Mouse (Mus musculus) mature B cell (primary cell): ENCODE data around the gene Lsm14a.

ENCODE experiments used
- in situ Hi-C: fragments of 300-500 bp; cut with MboI; formaldehyde crosslinking; loops from 2 replicates; pipeline ENCODE4 v1.14.3; 2019

The Lsm14a gene

DNA sequence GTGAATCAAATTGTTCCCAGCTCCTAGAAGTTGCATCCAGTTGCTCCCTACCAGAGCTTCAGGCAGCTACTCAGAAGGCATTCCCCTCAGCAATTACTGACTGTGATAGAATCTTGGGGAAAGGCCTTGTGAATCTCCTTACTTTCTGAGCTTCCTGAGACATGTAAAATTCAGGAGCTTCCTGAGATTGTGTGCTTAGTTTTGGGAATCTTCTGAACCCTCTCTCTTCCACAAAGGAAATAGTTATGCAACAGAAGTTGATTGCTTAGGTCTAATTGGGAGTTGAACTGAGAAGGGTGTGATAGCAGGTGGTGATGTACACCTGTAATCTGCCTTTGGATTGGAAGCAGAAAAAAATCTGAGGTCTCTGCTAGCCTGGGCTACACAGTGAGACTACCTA is at the start of gene Lsm14a:
Lsm14a (minus strand) TSS at position 101 of the 400 bp plus-strand sequence.
- in situ Hi-C loops = no loop called here

DNA sequence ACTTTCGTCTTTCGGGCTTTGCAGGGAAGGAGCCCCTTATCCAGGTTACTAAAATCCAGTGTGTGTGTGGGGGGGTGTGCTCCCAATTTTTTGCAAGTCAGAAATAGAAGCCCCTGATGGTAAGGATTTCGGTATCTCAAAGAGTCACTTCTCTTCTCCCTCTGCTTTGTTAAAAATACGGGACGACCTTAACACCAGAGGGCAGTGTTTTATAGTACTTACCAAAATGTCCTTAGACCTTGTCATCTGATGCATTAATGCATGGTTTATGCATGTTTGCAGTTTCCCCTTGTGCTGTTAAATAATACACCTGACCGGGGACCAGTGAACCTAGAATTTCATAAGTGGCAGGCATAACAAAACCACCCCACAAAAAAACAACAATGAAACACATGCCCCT is 45.8 kb upstream of the Lsm14a start:
- in situ Hi-C loops = no loop called here

- in situ Hi-C loops = no loop called here
These were observed 40.5 kb upstream of the Lsm14a start for GRCm38 (mm10) chr7:34433597-34433996.

- in situ Hi-C loops = no loop called here
These were observed 28.1 kb upstream of the Lsm14a start for GRCm38 (mm10) chr7:34421201-34421600.

GRCm38 (mm10) chr7:34407492-34407891 is 14.4 kb upstream of the Lsm14a start:
- in situ Hi-C loops = no loop called here

GRCm38 (mm10) chr7:34403876-34404275 is 10.8 kb upstream of the Lsm14a start:
- in situ Hi-C loops = no loop called here

DNA sequence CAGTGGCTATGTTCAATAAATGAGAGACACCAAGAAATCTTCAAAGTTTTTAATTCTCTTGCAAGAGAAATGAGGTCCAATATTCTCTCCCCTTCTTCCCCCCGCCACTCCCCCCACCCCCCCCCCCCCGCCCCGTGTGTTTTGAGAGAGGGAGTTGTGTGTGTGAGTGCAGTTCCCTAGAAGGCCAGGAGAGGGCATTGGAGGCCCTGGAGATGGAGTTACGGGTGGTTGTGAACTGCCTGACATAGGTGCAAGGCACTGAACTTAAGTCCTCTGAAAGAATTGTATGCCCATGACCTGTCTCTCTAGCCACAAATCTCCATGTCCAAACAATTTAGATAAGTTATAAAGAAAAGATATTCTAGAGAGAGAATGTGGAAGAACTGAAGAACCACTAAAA is 7.0 kb upstream of the Lsm14a start:
- in situ Hi-C loops = no loop called here

GRCm38 (mm10) chr7:34398831-34399230 is 5.7 kb upstream of the Lsm14a start:
- in situ Hi-C loops = no loop called here

GRCm38 (mm10) chr7:34396791-34397190 is 3.7 kb upstream of the Lsm14a start:
- in situ Hi-C loops = no loop called here

DNA sequence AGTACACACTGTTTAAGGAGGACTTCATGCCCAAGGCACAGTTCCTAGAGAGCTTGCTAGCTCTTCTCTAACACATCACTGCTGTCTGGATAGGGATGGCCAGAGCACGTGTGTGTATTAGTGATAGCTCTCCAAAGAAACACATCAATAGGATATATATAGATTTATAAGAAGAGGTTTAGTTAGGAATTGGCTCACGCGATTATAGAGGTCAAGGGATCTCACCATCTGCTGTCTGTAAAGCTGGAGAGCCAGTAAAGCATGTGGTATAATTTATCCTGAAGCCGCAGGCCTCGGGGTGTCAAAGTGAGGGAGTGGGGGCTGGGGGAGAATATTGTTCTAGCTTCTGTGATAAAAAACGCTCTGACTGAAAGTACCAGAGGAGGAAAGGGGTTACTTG is 2.6 kb upstream of the Lsm14a start:
- in situ Hi-C loops = no loop called here

DNA sequence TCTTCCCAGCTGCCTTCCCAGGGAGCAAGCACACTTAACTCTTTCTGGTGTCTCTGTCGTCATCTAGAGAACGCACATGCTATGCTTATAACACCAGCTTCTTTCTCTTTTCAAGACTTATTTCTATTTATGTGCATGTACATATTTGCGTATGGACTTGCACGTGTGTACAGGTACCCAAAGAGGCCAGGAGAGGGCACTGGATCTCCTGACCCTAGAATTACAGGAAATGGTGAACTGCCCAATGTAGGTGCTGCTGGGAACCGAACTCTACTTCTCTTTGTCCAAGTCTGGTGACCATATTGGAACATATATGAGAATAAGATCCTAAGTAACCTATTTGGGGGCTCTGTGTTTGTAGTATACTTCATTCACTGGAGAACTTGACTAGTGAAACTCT is 1.5 kb upstream of the Lsm14a start:
- in situ Hi-C loops = no loop called here

- in situ Hi-C loops = no loop called here
These were observed 976 bp upstream of the Lsm14a start for GRCm38 (mm10) chr7:34394091-34394490.

DNA sequence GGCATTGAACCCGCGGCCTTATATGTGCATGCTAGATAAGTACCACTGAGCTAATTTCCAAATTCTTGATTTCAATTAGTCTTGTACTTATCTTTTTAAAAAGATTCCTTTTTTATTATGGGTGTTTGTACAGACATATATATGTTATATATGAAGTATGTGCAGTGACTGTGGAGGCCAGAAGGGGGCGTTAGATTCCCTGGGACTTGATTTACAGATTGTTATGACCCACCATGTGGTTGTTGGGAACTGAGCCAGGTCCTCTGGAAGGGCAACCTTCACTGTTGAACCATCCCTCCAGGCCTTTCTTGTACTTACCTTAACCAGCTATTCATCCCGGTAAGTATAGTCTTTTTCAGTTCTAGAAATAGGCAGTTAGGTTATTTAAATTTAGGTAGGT is 780 bp downstream of the Lsm14a start:
- in situ Hi-C loops = no loop called here

- in situ Hi-C loops = no loop called here
These were observed 1.4 kb downstream of the Lsm14a start for GRCm38 (mm10) chr7:34391711-34392110.

GRCm38 (mm10) chr7:34390834-34391155 is 2.3 kb downstream of the Lsm14a start:
- in situ Hi-C loops = no loop called here

GRCm38 (mm10) chr7:34390111-34390833 is 2.8 kb downstream of the Lsm14a start:
- in situ Hi-C loops = no loop called here

GRCm38 (mm10) chr7:34389277-34390085 is 3.6 kb downstream of the Lsm14a start:
- in situ Hi-C loops = no loop called here

DNA sequence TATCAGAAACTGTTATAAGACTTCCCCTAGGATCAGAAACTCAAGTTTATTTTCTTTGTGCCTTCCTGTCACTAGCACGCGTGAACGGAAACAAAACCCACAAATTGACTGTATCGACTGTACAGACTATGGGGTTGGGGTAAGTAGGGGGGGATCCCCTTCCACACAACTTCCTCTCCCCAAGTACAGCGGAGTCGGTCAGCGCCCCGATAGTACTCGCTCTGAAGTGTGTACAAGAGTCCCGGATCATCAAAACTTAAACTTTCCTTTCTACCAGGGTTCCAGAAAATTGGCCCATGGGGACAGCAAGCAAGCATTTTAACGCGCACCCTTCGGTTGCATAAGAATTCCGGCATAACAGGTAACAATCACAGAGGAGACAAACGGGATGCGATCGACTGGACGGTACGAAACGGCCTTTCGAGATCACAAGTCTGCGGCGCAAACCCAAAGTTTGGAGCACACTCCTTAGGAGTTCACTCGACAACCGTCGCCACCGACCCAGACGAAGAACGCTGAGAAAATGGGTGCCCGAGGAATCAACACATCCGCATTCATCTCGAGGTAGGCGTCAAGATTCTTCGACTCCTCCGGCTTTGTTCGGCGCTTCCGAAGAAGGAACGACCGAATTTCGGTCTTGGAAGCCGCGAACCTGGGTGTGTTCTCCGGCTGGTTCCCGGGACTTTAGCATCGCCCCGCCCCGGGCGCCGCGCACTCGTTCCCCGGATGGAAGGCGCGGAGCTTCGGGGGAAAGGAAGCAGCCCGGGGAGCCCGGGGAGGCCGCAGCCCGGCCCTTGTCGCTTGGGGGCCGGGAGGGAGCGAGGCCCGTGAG is 4.5 kb downstream of the Lsm14a start:
- in situ Hi-C loops = no loop called here

- in situ Hi-C loops = no loop called here
These were observed 5.2 kb downstream of the Lsm14a start for GRCm38 (mm10) chr7:34387784-34388444.

GRCm38 (mm10) chr7:34382803-34383202 is 10.3 kb downstream of the Lsm14a start:
- in situ Hi-C loops = no loop called here

DNA sequence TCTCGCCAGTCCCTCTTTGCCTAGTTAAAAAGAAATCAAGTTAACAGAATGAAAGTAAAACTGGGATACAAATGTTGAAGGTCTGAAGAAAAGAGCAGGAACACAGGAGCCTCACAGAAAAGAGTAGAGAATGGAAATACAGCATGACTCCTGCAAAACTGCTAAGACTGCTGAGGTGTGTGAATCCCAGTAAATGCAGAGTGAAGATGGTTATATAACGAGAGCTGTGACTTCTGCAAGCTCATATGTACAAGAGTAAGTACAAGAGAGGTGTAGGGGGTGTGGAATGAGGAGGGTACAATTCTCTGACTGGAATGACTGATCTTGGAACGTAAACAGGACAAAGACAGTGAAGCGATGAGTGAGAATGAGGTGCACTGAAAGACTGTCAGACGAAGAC is 11.4 kb downstream of the Lsm14a start:
- in situ Hi-C loops = no loop called here

- in situ Hi-C loops = no loop called here
These were observed 12.8 kb downstream of the Lsm14a start for GRCm38 (mm10) chr7:34380311-34380710.
